Mouse (Mus musculus): ENCODE measurements around the gene Etfrf1. TPM values are rescaled to one million over a fixed set of nuclear protein-coding genes. Genes with fewer than 3 reads are reported as not detected.

Etfrf1 gene
- polyA plus RNA-seq, 1 experiment from 2014 or later = 27.5 TPM

DNA sequence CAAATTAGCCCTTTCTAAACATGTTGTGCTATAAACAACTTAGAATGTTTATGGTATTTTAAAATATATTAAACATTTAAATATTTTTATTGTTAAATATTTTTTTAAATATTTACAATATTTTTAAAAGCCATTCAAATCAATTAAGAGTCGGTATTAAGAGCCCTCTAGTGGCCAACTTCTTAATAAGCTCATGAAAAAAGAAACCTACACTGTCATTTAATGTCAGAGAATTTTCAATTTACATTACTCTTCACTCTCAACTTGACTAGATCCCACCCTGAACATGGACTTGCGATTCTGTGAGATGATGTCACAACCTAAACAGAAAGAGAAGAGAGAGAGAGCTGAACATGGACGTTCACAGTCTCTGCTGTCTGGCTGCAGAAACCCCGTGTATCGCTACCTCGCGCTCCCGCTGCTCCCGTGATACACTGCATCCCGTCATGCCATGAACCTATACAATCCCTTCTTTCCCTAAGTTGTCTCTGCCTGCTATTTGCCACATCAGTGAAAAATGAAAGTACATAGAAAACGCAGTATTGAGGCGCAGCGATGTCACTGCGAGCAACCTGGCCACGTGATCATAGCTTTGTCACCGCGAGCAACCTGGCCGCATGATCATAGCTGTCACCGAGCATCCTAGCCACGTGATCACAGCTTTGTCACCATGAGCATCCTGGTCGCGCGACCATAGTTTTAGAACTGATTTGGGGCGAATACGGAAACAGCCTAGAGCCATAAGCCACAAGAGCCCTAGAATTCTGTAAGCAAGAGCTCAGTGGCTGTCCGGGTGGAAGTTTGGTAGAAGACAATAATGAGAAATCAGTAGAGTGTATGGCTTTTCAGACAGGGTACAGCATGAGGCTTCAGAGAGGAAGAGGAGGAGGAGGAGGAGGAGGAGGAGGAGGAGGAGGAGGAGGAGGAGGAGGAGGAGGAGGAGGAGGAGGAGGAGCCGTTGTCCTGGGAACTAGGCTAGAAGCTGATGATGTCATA lies 23.5 kb upstream of the Etfrf1 start:
- DNase-seq (ENCODE audit: low spot score) (peak; percentile 36), ATAC-seq (ENCODE audit: insufficient number of reproducible peaks, low FRiP score, low TSS enrichment, low read depth) (no peak)
- Histone ChIP-seq H3K27ac (replicated peaks; ENCODE audit: low read depth, low read length) (no peak overlapping the region), H3K4me3 (ENCODE audit: low read depth, low read length) (peak overlapping the region; percentile 8; the same call in 1 of the 2 replicates), H3K9ac (ENCODE audit: low read length) (no peak overlapping the region), H3K4me1 (ENCODE audit: control insufficient read depth, insufficient read depth, low read length) (no peaks in the 10 kb centered on the region), H3K27me3 (ENCODE audit: control insufficient read depth, insufficient read depth, low read length) (no peaks in the 10 kb centered on the region), H3K9me3 (ENCODE audit: control insufficient read depth, low read length) (no peaks in the 10 kb centered on the region), H3K36me3 (ENCODE audit: control insufficient read depth, insufficient read depth, low read length) (no peaks in the 10 kb centered on the region), H3K4me2 (ENCODE audit: low read depth, severe bottlenecking) (peak overlapping the region; percentile 42)
- WGBS = 64% methylated on average over 27 of the region's 27 CpGs

DNA sequence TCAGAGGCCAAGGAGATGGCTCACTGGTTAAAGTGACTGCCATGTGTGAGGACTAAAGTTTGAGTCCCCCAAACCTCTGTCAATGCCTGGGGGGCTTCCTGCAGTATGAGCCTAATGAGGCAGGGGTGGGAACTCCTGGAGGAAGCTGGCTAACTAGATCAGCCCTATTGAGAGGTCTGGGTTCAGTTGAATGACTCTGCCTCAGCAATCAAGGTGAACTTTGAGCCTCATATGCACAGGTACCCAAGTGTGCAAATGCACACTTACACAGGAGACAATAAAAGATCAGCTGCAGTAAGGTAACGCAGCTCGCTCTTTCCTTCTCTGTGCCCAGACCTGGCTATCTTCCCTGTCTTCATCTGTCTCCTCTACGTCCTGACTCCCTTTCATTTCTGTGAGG lies 17.9 kb upstream of the Etfrf1 start:
- Histone ChIP-seq H3K4me2 (ENCODE audit: low read depth, severe bottlenecking) (no peak overlapping the region), H3K9ac (ENCODE audit: low read length) (no peak overlapping the region), H3K27me3 (ENCODE audit: control insufficient read depth, insufficient read depth, low read length) (no peaks in the 10 kb centered on the region), H3K36me3 (ENCODE audit: control insufficient read depth, insufficient read depth, low read length) (no peaks in the 10 kb centered on the region), H3K27ac (replicated peaks; ENCODE audit: low read depth, low read length) (no peak overlapping the region), H3K9me3 (ENCODE audit: control insufficient read depth, low read length) (no peaks in the 10 kb centered on the region), H3K4me3 (ENCODE audit: low read depth, low read length) (no peak overlapping the region), H3K4me1 (ENCODE audit: control insufficient read depth, insufficient read depth, low read length) (no peaks in the 10 kb centered on the region)
- ATAC-seq (ENCODE audit: insufficient number of reproducible peaks, low FRiP score, low TSS enrichment, low read depth) (no peak), DNase-seq (ENCODE audit: low spot score) (no peak)
- WGBS = 87% methylated on average over 3 of the region's 3 CpGs

GRCm38 (mm10) chr6:145193446-145193845 lies 17.5 kb upstream of the Etfrf1 start:
- Histone ChIP-seq H3K27me3 (ENCODE audit: control insufficient read depth, insufficient read depth, low read length) (no peaks in the 10 kb centered on the region), H3K36me3 (ENCODE audit: control insufficient read depth, insufficient read depth, low read length) (no peaks in the 10 kb centered on the region), H3K9ac (ENCODE audit: low read length) (no peak overlapping the region), H3K27ac (replicated peaks; ENCODE audit: low read depth, low read length) (no peak overlapping the region), H3K4me2 (ENCODE audit: low read depth, severe bottlenecking) (no peak overlapping the region), H3K4me1 (ENCODE audit: control insufficient read depth, insufficient read depth, low read length) (no peaks in the 10 kb centered on the region), H3K9me3 (ENCODE audit: control insufficient read depth, low read length) (no peaks in the 10 kb centered on the region), H3K4me3 (ENCODE audit: low read depth, low read length) (no peak overlapping the region)
- no peak for ATAC-seq (ENCODE audit: insufficient number of reproducible peaks, low FRiP score, low TSS enrichment, low read depth)
- WGBS = 80% methylated on average over 11 of the region's 11 CpGs
- no peak for DNase-seq (ENCODE audit: low spot score)

- Histone ChIP-seq H3K9me3 (ENCODE audit: control insufficient read depth, low read length) (no peaks in the 10 kb centered on the region), H3K27me3 (ENCODE audit: control insufficient read depth, insufficient read depth, low read length) (no peaks in the 10 kb centered on the region), H3K4me3 (ENCODE audit: low read depth, low read length) (no peak overlapping the region), H3K36me3 (ENCODE audit: control insufficient read depth, insufficient read depth, low read length) (no peaks in the 10 kb centered on the region), H3K4me2 (ENCODE audit: low read depth, severe bottlenecking) (no peak overlapping the region), H3K9ac (ENCODE audit: low read length) (no peak overlapping the region), H3K4me1 (ENCODE audit: control insufficient read depth, insufficient read depth, low read length) (no peaks in the 10 kb centered on the region), H3K27ac (replicated peaks; ENCODE audit: low read depth, low read length) (no peak overlapping the region)
- 91% methylated on average over 8 of the region's 8 CpGs for WGBS
- ATAC-seq (ENCODE audit: insufficient number of reproducible peaks, low FRiP score, low TSS enrichment, low read depth) (no peak), DNase-seq (ENCODE audit: low spot score) (no peak)
Observed at GRCm38 (mm10) chr6:145197949-145198686, 12.8 kb upstream of the Etfrf1 start.

DNA sequence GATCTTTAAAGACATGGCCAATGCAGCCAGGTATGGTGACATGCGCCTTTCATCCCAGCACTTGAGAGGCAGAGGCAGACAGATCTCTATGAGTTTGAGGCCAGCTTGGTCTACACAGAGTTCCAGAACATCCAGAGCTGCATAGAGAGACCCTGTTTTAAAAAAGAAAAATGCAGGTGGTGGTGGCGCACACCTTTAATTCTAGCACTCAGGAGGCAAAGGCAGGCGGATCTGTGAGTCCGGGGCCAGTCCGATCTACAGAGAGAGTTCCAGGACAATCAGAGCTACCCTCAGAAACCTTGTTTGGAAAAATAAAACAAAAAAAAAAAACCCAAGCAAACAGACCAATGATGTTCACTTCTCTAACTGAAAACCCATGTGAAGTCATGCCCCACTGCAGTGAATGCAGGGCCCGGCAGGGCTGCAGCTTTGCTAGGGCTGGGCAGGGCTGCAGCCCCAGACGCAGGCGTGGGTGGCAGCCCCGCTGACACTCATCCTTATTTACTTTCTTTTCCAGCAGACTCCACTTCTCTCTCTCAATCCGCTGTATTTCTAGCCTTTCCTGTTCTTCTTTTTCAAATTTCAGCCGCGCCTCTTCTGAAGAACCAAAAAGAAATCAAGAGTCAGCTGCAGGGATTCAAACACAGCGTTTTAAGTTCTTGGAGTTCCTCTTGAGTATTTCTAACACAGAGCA lies 8.4 kb upstream of the Etfrf1 start:
- no peaks in the 10 kb centered on the region for H3K4me1 ChIP-seq (ENCODE audit: control insufficient read depth, insufficient read depth, low read length)
- H3K9me3 ChIP-seq (ENCODE audit: control insufficient read depth, low read length) = no peaks in the 10 kb centered on the region
- ATAC-seq (ENCODE audit: insufficient number of reproducible peaks, low FRiP score, low TSS enrichment, low read depth) = no peak
- H3K27me3 ChIP-seq (ENCODE audit: control insufficient read depth, insufficient read depth, low read length) = no peaks in the 10 kb centered on the region
- H3K27ac ChIP-seq (replicated peaks; ENCODE audit: low read depth, low read length) = no peak overlapping the region
- no peak overlapping the region for H3K4me2 ChIP-seq (ENCODE audit: low read depth, severe bottlenecking)
- peak; percentile 4 for DNase-seq (ENCODE audit: low spot score)
- 84% methylated on average over 13 of the region's 13 CpGs for WGBS
- H3K9ac ChIP-seq (ENCODE audit: low read length) = no peak overlapping the region
- H3K36me3 ChIP-seq (ENCODE audit: control insufficient read depth, insufficient read depth, low read length) = no peaks in the 10 kb centered on the region
- no peak overlapping the region for H3K4me3 ChIP-seq (ENCODE audit: low read depth, low read length)

- Histone ChIP-seq H3K4me3 (ENCODE audit: low read depth, low read length) (no peak overlapping the region), H3K36me3 (ENCODE audit: control insufficient read depth, insufficient read depth, low read length) (no peaks in the 10 kb centered on the region), H3K9me3 (ENCODE audit: control insufficient read depth, low read length) (no peaks in the 10 kb centered on the region), H3K27me3 (ENCODE audit: control insufficient read depth, insufficient read depth, low read length) (no peaks in the 10 kb centered on the region), H3K27ac (replicated peaks; ENCODE audit: low read depth, low read length) (no peak overlapping the region), H3K9ac (ENCODE audit: low read length) (no peak overlapping the region), H3K4me1 (ENCODE audit: control insufficient read depth, insufficient read depth, low read length) (no peaks in the 10 kb centered on the region), H3K4me2 (ENCODE audit: low read depth, severe bottlenecking) (no peak overlapping the region)
- ATAC-seq (ENCODE audit: insufficient number of reproducible peaks, low FRiP score, low TSS enrichment, low read depth) (no peak), DNase-seq (ENCODE audit: low spot score) (peak; percentile 16)
- WGBS = 91% methylated on average over 6 of the region's 6 CpGs
Observed at GRCm38 (mm10) chr6:145204440-145204839, 6.5 kb upstream of the Etfrf1 start.

DNA sequence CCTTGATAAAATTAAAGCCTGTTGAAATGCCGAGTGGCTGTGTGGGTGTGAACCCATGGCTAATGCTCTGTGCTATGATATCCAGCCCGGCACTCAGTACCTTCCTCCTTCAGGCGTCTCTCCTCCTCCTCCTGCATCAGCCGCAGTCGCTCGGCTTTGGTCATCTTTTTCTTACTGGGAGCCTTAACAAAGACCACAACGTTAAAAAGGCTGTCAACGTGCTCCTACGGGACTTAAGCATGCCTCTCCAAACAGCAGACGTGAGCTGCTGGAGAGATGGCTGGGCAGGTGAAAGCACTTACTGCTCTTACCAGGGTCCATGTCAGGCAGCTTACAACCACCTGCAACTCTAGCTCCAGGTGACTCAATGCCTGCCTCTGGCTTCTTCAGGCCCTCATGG lies 5.8 kb upstream of the Etfrf1 start:
- DNase-seq (ENCODE audit: low spot score) = peak; percentile 10
- H3K27me3 ChIP-seq (ENCODE audit: control insufficient read depth, insufficient read depth, low read length) = no peaks in the 10 kb centered on the region
- no peaks in the 10 kb centered on the region for H3K36me3 ChIP-seq (ENCODE audit: control insufficient read depth, insufficient read depth, low read length)
- no peaks in the 10 kb centered on the region; the same call in 1 of the 2 replicates for H3K4me1 ChIP-seq (ENCODE audit: control insufficient read depth, insufficient read depth, low read length)
- H3K27ac ChIP-seq (replicated peaks; ENCODE audit: low read depth, low read length) = no peak overlapping the region
- H3K9me3 ChIP-seq (ENCODE audit: control insufficient read depth, low read length) = no peaks in the 10 kb centered on the region
- no peak for ATAC-seq (ENCODE audit: insufficient number of reproducible peaks, low FRiP score, low TSS enrichment, low read depth)
- no peak overlapping the region for H3K4me2 ChIP-seq (ENCODE audit: low read depth, severe bottlenecking)
- H3K4me3 ChIP-seq (ENCODE audit: low read depth, low read length) = no peak overlapping the region
- H3K9ac ChIP-seq (ENCODE audit: low read length) = no peak overlapping the region
- 75% methylated on average over 10 of the region's 10 CpGs for WGBS

DNA sequence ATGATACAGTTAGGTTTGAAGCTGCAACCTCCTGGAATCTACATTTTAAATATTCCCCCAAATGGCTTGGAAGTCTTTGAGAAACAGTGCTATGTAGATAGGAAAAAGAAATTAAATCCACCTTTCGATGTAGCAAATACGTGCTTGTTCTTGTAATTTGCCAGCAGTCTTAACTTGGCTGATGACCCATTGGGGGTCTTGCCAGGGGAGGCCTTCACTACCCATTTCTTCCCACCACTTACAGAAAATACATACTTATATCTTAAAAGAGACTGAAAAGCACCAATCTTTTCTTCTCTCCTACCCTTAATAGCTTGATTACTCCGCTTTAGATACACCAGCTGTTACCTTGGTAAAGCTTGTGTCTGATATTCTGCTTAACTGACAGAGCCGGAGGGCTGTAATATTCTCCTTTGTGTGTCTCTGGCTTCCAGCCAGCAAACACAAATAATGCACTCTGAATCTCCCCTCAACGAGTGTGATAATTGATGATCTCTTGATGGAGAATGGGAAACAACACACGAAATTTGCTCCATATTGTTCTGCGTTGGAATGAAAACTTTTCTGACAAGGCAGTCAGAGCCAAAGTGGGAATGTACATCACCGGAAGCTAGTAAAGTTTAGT lies 766 bp upstream of the Etfrf1 start:
- Histone ChIP-seq H3K27ac (replicated peaks; ENCODE audit: low read depth, low read length) (no peak overlapping the region), H3K9ac (ENCODE audit: low read length) (no peak overlapping the region), H3K4me2 (ENCODE audit: low read depth, severe bottlenecking) (peak overlapping the region; percentile 43), H3K4me3 (ENCODE audit: low read depth, low read length) (peak overlapping the region; percentile 18; the same call in 1 of the 2 replicates), H3K4me1 (ENCODE audit: control insufficient read depth, insufficient read depth, low read length) (no peaks in the 10 kb centered on the region; the same call in 1 of the 2 replicates), H3K36me3 (ENCODE audit: control insufficient read depth, insufficient read depth, low read length) (no peaks in the 10 kb centered on the region), H3K9me3 (ENCODE audit: control insufficient read depth, low read length) (no peaks in the 10 kb centered on the region), H3K27me3 (ENCODE audit: control insufficient read depth, insufficient read depth, low read length) (no peaks in the 10 kb centered on the region)
- ATAC-seq (ENCODE audit: insufficient number of reproducible peaks, low FRiP score, low TSS enrichment, low read depth) (no peak), DNase-seq (ENCODE audit: low spot score) (no peak)
- WGBS = 44% methylated on average over 8 of the region's 8 CpGs
